Mouse (Mus musculus): ENCODE results near the gene Prr32.

Gene Prr32

GRCm38 (mm10) chrX:45090604-45091003 lies at the start of gene Prr32:
Prr32 (plus strand) TSS chrX:45090904.
- no peak for DNase-seq

Measured in layer of hippocampus, adult 9-11 months (tissue).